Mouse (Mus musculus) thymus, postnatal 14 days (tissue): ENCODE measurements around the gene Espn.

Experiments
- DNase-seq: peaks from one replicate; pipeline ENCODE4 v3.0.0; 2021

Espn gene

GRCm38 (mm10) chr4:152120311-152121182 is 31.6 kb downstream of the Espn start:
- peak; percentile 69 for DNase-seq

DNA sequence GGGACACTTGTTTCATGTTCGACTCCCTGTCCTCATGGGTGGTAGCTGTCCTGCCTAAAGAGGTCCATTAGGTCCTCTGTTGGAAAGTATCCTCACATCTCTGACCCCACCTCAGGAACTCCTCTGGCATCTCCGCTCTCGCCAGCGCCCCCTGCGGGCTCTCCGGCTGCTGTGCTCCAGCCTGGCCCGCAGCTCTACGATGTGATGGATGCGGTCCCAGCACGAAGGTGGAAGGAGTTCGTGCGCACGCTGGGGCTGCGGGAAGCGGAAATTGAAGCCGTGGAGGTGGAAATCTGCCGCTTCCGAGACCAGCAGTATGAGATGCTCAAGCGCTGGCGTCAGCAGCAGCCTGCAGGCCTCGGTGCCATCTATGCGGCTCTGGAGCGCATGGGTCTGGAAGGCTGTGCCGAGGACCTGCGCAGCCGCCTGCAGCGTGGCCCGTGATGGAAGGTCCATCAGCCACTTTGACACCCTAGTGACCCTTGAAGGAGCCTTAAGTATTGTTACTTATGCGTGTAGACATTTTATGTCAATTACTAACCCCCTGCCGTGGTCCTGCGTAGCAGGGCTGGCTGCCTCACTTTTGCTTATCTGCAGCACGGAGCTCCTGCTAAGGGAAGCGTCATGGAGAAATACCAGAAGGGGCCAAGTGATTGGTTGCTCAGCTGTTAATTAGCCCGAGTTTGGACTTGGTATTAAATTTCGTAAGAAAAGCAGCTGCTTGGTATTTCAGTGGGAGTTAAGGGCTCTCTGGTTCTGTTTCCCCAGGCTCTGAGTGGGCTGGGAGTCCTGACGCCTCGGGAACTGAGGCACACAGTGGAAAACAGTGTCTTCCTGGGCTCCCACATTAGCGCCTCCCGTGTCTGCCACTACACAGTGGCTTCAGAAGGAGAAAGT is 32.5 kb downstream of the Espn start:
- DNase-seq, result peak; percentile 67

DNA sequence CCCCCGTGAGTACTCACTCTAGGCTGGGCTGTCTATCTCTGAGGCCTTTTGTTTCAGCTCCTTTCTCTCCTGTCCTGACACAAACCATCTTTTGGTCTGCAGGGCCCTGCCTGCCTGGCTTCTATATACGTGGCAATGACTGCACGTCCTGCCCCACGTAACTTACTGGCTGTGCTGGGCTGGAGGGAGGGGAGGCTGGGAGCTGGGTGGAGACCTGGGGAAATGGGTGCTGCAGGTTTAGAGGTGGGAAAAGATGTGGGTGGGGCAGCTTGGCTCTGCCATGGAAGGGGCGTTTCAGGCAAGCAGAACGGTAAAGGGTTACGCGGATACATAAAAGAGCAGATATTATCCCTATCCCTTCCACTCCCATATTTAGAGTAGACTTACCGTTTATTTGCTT is 34.6 kb downstream of the Espn start:
- DNase-seq, result no peak

GRCm38 (mm10) chr4:152115921-152116612 is 36.1 kb downstream of the Espn start, which contains the start of gene Tnfrsf25:
Gene Tnfrsf25, plus strand, starts transcription at chr4:152115934.
- peak; percentile 83 for DNase-seq

GRCm38 (mm10) chr4:152114080-152114479 is 38.1 kb downstream of the Espn start:
- DNase-seq, result no peak

GRCm38 (mm10) chr4:152112329-152112728 is 39.8 kb downstream of the Espn start:
- DNase-seq, result no peak

DNA sequence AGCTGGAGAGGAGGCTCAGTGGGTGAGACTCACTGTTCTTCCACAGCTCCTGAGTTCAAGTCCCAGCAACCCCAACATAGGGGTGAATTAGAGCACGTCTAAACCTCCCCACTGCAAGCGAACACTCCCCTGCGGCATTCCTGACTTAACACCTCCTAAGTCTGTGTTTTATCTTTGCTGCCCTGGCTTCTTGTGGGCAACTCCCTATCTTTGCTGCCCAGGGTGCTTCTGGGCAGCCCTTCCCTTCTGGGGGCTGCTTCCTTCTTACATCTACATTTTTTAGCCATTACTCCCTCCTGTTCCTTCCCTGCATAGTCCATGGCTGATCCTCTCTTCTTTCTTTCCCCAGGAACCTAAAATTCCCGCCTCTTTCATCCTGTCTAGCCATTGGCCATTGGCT is 41.5 kb downstream of the Espn start:
- DNase-seq, result no peak

DNA sequence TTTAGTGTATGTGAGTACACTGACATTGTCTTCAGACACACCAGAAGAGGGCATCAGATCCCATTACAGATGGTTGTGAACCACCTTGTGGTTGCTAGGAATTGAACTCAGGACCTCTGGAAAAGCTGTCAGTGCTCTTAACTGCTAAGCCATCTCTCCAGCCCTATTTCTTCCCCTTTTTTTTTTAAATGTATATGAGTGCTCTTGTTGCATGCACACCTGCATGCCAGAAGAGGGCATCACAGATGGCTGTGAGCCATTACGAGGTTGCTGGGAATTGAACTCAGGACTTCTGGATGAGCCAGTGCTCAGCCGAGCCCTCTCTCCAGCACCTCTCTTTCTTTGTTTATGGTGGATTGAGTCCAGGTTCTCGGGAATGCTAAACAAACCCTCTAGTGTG is 42.7 kb downstream of the Espn start:
- DNase-seq, result no peak

DNA sequence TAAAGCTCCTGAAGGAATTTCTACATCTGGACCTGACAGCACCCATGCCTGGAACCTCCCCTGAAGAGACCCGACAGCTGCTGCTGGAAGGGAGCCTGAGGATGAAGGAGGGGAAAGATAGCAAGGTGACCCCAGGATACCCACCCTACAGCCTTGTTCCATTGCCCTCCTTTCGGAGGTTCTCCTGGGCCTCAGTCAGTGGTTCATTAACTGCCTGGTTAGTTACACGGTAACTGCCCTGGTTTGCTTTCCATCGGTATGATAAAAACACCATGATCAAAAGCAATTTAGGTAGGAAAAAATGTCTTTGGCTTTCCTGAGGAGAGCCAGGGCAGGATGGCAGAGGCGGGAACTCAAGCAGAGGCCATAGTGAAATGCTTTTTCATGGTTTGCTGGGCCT is 43.5 kb downstream of the Espn start:
- DNase-seq, result no peak

DNA sequence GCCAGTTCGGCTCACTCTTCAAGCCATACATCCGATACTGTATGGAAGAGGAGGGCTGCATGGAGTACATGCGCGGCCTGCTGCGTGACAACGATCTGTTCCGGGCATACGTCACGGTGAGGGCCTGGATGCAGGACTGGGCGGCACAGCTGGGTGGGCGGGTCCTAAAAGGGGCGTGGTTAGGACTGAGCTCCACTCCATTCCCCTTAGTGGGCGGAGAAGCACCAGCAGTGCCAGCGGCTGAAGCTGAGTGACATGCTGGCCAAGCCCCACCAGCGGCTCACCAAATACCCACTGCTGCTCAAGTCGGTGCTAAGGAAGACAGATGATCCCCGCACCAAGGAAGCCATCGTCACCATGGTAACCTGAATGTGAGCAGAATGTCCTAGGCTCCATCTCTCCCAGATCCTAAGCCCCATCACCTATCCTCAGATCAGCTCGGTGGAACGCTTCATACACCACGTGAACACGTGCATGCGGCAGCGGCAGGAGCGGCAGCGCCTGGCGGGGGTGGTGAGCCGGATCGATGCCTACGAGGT is 44.1 kb downstream of the Espn start:
- no peak for DNase-seq

DNA sequence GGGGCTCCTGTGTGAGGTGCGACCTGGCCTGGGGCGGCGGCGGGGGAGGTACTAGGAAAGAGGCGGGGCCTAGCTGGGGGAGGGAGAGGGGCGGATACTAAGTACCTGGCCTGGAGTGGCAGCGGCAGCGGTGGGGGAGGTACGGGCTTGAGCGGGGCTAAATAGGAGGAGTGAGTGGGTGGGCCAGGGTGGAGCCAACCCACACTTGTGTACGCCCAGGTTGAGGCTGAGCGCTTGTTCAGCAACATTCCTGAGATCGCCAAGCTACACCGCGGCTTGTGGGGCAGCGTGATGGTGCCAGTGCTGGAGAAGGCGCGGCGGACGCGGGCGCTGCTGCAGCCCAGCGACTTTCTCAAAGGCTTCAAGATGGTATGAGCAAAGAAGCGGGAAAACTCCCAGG is 44.7 kb downstream of the Espn start:
- DNase-seq, result peak; percentile 42

DNA sequence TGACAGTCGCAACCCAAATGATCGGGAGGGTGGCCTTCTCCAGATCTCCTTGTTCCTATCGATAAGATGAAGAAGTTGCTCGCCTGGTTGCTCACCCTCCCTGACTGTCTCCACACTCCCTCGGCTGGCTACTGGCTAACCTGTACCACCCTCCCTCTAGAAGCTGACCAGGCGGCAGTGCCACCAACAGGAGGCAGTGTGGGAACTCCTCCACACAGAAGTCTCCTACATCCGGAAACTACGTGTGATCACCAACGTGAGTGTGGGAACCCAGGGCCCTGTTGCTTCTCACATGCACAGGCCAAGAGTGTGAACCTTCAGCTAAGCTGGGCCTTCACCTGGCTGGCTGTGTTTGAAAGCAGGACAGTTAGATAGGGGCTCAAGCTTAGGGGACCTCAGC is 45.4 kb downstream of the Espn start:
- DNase-seq, result no peak

DNA sequence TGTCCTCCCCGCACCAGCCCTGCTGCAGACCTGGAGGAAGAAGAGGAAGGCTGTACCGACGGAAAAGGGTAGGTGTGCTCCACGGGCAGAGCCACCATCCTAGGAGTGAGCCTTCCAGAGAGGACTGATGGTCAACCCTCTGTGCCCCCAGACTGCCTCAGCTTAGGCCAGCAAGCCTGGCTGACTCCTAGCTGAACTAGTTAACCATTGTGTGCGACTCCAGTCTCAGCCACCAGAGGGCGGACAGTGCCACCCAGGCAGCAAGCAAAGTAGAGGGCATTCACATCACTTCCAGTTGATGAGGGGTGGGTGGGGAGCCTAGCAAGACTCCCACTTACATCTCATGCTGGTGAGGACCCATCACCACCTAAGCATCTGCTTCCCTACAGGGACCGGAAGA is 49.1 kb downstream of the Espn start:
- peak; percentile 87 for DNase-seq

- no peak for DNase-seq
Observed at GRCm38 (mm10) chr4:152101921-152102320, 50.2 kb downstream of the Espn start.

GRCm38 (mm10) chr4:152101081-152101653 is 51.0 kb downstream of the Espn start:
- no peak for DNase-seq

DNA sequence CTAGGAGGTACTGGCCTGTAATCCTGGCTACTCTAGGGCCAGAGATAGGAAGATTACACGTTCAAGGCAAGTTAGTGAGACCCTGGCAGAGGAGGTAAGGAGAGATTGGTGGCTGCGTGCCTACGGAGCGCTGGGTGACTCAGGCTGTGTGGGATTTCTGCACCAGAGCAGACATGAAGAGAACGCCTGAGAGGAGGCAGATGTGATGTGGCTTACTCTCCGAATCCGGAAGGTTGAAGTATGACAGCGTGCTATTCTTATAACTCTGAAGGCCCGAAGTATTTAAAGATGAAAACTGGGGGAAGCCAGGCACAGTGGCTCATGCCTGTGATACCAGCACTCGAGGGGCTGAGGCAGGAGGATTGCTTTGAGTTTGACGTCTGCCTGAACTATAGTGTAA is 51.6 kb downstream of the Espn start:
- DNase-seq, result no peak

DNA sequence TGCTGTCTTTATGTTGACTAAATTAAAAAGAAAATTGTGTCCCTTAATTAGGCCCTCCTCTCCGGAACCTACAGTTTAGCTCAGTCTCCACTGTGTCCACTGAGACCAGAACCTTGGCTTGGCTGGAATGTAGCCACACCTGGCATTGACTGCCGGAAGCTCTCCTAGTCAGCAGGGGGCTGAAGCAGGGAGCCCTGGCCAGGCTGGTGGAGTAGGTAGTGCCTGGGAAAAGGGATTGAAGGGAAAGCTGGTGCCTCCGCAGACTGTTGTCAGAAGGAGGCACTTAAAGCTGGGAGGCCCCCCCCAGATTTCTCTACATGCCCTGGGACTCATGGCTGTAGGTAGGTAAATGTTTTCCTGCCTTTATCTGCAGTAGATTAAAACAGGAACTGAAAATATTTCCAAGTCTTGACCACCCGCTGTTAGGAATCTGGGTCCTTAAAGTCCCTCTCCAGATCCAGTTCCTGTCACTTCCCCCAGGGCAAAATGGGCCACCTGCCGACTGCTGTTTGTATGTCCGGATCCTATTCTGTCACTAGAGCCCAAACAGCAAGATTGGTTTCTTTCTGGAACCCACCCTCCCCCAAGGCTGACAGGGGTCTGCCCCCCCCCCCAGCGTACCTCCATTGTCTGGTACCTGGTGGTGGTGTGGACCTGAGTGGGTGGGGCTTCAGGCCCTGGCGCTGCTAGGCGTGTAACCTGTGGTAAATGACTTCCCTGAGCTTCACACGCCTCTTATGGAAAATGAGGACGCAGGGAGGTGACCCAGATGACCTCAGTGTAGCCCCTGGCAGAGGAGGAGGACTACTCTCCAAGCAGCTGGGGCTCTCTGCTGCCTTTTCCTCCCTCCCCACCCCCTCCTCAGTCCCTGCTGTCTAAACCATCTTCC is 54.0 kb downstream of the Espn start:
- DNase-seq, result no peak

- no peak for DNase-seq
Observed at GRCm38 (mm10) chr4:152096927-152097326, 55.2 kb downstream of the Espn start.

GRCm38 (mm10) chr4:152095937-152096910 is 55.9 kb downstream of the Espn start:
- peak; percentile 79 for DNase-seq

DNA sequence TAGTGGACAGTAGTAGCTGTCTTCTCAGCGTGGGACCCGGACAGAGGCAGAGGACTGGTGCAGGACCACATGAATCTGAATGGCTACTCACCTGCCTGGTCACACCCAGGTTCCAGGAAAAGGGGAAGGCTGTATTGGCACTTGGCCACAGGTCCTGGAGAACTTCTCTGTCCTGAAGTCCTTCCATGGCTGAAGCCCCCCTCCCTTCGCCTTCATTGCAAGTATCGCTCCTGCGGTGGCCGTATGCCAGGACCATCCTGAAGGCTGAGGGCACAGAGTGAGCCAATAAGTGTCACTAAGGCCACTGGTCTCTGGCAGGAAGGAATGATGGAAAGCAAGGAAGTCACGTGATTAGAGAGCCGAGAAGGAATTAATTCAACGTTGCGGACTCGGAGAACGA is 57.9 kb downstream of the Espn start:
- DNase-seq, result no peak
